Mouse (Mus musculus): Measurements from ENCODE around the gene Sumo2.
"Not testable (repeated sequence)": the region's sequence is repeated elsewhere in the genome, so short reads cannot be mapped to it uniquely, and the experiment has no call there.

The Sumo2 gene

GRCm38 (mm10) chr11:115481553-115482259 is 54.4 kb downstream of the Sumo2 start:
- DNase-seq, result peak; percentile 71

GRCm38 (mm10) chr11:115478296-115478938 is 57.7 kb downstream of the Sumo2 start:
- DNase-seq, result no peak

GRCm38 (mm10) chr11:115477388-115477787 is 58.7 kb downstream of the Sumo2 start:
- DNase-seq, result not testable (repeated sequence)

GRCm38 (mm10) chr11:115476630-115477029 is 59.4 kb downstream of the Sumo2 start:
- not testable (repeated sequence) for DNase-seq

GRCm38 (mm10) chr11:115475758-115476237 is 60.3 kb downstream of the Sumo2 start:
- no peak for DNase-seq

- peak; percentile 94 for DNase-seq
Observed at GRCm38 (mm10) chr11:115475025-115475757, 60.9 kb downstream of the Sumo2 start, which contains the start of gene Armc7. TSS of gene Armc7 (plus strand) at chr11:115475667.

GRCm38 (mm10) chr11:115473626-115474275 is 62.3 kb downstream of the Sumo2 start:
- DNase-seq, result peak; percentile 92

Measured in right cerebral cortex, postnatal 25 days (tissue).